Mouse (Mus musculus) frontal cortex, adult (tissue): ENCODE results near the gene Nfe2l2.
"Not testable (repeated sequence)": the region's sequence is repeated elsewhere in the genome, so short reads cannot be mapped to it uniquely, and the experiment has no call there.

Experiments used
- ATAC-seq: cut with Nextera tagmentation; 2 replicates; pipeline ENCODE4 v1.9.2; 2017; ENCODE audit warnings: mild to moderate bottlenecking, moderate library complexity, mixed read lengths; ENCODE audit not compliant: low TSS enrichment

The Nfe2l2 gene

GRCm38 (mm10) chr2:75713083-75713482 is 8.6 kb upstream of the Nfe2l2 start:
- no peak for ATAC-seq

- no peak for ATAC-seq
Observed at GRCm38 (mm10) chr2:75707420-75707819, 3.0 kb upstream of the Nfe2l2 start.

GRCm38 (mm10) chr2:75706435-75706834 is 2.0 kb upstream of the Nfe2l2 start:
- no peak for ATAC-seq

- no peak for ATAC-seq
Observed at GRCm38 (mm10) chr2:75705162-75705752, 816 bp upstream of the Nfe2l2 start.

- peak; percentile 64 for ATAC-seq
Observed at GRCm38 (mm10) chr2:75703375-75704181, 863 bp downstream of the Nfe2l2 start.

- ATAC-seq, result no peak
Observed at GRCm38 (mm10) chr2:75702588-75702976, 1.9 kb downstream of the Nfe2l2 start.

- no peak for ATAC-seq
Observed at GRCm38 (mm10) chr2:75701822-75702587, 2.4 kb downstream of the Nfe2l2 start.

GRCm38 (mm10) chr2:75701207-75701606 is 3.2 kb downstream of the Nfe2l2 start:
- ATAC-seq, result no peak

- no peak for ATAC-seq
Observed at GRCm38 (mm10) chr2:75700543-75700942, 3.9 kb downstream of the Nfe2l2 start.

GRCm38 (mm10) chr2:75698874-75699273 is 5.6 kb downstream of the Nfe2l2 start:
- ATAC-seq, result peak; percentile 67

GRCm38 (mm10) chr2:75698007-75698406 is 6.4 kb downstream of the Nfe2l2 start:
- ATAC-seq, result no peak

- no peak for ATAC-seq
Observed at GRCm38 (mm10) chr2:75697222-75697621, 7.2 kb downstream of the Nfe2l2 start.

GRCm38 (mm10) chr2:75696371-75696770 is 8.1 kb downstream of the Nfe2l2 start:
- no peak for ATAC-seq

- no peak for ATAC-seq
Observed at GRCm38 (mm10) chr2:75695676-75696350, 8.6 kb downstream of the Nfe2l2 start.

GRCm38 (mm10) chr2:75694926-75695325 is 9.5 kb downstream of the Nfe2l2 start:
- ATAC-seq, result not testable (repeated sequence)

- no peak for ATAC-seq
Observed at GRCm38 (mm10) chr2:75692369-75692768, 12.1 kb downstream of the Nfe2l2 start.

GRCm38 (mm10) chr2:75691316-75691715 is 13.1 kb downstream of the Nfe2l2 start:
- no peak for ATAC-seq

GRCm38 (mm10) chr2:75690656-75691055 is 13.8 kb downstream of the Nfe2l2 start:
- ATAC-seq, result no peak

GRCm38 (mm10) chr2:75689482-75690158 is 14.8 kb downstream of the Nfe2l2 start:
- ATAC-seq, result no peak

- ATAC-seq, result no peak
Observed at GRCm38 (mm10) chr2:75688901-75689300, 15.5 kb downstream of the Nfe2l2 start.

- ATAC-seq, result no peak
Observed at GRCm38 (mm10) chr2:75687040-75687749, 17.2 kb downstream of the Nfe2l2 start.
